Mouse (Mus musculus): ENCODE data around the gene Olfr648.

Gene Olfr648

DNA sequence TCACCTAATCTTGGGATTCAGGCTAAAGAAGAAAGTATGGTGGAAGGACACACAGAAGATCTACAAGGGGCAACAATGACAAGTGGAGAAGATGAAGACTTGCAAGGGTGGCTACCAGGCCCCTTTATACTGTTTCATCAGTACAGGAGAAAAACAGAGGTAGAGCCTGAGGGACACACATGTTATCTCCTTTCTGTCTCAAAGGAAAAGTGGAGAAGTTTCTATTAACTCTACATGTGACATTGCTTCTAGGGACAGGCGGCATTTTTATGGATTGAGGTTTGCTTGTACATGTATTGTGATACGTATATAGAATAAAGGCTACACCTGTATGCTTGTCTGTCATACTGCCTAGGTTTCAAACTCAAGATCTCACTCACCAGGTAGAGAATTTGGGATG, at the start of gene Olfr648:
TSS of gene Olfr648 (minus strand) at position 101 of the 400 bp plus-strand sequence.
- DNase-seq (ENCODE audit: low spot score in 2 of 2): no peak

DNA sequence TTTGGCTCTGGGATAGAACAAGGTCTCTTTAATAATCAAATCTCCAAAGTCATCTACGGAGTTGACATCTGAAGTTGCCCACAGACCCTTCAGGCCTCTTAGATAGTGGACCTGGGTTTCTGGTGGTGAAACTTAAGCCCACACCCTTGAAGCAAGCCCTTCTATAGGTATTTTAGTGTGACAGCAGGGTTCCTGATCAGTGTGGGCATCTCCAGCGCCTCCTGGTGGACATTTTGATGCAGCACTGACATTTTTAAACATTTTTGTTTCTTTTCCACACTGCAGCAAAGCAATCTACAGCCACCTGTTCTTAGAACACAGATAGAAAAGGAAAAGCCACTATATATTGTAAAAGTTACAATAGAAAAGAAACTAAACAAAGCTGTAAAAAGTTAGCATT, 48.0 kb upstream of the Olfr648 start:
- no peak for DNase-seq (ENCODE audit: low spot score in 2 of 2)

DNA sequence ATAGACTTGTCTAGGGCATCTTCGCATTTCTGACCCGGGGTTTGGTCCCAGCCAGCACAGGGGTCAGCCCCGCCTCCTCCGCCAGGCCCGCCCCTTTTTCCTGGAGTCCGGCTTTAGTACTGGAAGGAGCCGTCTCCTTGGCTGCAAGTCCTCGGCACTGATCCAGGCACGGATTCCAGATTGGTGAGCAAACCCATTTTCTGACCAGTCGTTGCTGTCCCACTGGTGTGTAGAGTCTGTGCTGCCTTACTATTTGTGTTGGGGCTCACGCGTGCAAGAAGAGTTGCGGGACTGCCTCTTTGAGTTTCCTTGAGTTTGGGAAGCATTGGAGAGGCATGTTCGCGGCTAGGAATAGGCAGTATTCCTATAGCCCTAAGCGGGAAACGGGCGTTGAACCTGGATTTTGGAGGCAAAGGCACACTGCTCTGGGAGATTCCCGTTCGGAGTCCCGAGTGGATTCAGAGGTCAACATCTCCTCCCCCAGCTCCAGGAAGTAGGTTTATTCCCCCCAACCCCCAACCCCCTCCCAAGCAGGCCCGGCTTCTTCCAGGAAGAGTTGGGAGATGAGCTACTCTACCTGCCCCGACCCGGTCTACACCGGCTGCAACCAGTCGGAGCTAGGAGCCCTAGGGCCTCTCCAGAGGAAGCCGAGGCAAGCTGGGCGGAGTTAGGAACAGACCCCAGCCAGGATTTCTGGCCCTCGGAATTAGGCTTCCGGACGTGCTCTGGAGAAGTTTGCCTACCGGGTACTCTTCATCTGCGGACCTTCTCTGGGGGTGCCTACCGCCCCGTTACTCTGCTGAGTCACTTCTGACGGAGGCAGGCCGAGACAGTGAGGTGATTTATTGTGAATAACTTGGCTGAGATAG, 35.7 kb upstream of the Olfr648 start, which contains the start of gene Trim6:
TSS of gene Trim6 (plus strand) at position 93 of the 869 bp plus-strand sequence.
- peak in 1 of 2 experiments; percentile 25 for DNase-seq (ENCODE audit: low spot score in 2 of 2)

DNA sequence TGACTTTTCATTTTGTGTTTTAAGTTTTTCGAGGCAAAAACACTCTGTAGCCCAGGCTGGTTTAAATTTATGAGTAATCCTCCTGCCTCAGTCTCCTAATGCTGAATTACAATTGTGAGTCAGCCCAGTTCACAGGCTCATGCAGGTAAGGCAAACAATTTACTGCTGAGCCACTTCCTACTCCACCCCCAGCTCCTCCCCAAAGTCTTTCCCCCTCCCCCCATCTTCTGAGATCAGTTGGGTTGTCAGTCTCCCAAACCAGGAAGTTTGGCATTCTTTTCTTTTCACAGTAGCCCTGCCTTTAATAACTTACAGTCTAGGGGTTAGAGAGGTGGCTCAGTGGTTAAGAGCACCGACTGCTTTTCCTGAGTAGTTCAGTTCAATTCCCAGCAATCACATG, 34.7 kb upstream of the Olfr648 start:
- DNase-seq (ENCODE audit: low spot score in 2 of 2): no peak

DNA sequence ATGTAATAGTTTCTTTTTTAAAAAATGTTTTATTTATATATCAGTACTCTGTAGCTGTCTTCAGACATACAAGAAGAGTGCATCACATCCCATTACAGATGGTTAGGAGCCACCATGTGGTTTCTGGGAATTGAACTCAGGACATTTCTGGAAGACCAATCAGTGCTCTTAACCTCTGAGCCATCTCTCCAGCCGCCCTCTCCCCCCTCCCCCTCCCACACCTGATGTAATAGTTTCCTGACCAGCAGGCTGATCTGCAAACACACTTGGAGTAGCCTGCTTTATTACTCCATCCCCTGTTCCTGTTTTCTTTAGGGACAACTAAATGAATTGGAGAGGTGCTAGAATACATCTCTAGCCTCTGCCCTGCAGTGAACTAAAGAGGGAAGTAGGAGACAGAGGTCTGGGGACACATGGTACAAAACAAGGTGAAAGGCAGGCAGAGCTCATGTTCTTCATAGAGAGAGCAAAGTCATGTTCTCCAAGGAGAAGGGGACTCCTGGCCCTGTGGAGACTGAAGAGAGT, 32.9 kb upstream of the Olfr648 start:
- no peak for DNase-seq (ENCODE audit: low spot score in 2 of 2)

DNA sequence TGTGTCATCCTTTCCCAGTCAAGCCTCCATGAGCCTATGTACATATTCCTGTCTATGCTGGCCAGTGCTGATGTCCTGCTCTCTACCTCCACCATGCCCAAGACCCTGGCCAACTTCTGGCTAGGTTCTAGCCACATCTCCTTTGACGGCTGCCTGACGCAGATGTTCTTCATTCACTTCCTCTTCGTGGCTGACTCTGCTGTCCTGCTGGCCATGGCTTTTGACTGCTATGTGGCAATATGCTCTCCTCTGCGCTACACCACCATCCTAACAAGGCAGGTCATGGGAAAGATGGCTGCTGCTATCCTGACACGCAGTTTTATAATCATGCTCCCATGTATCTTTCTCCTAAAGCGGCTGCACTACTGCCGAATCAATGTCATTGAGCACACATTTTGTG, 23.0 kb upstream of the Olfr648 start:
- no peak for DNase-seq (ENCODE audit: low spot score in 2 of 2)

DNA sequence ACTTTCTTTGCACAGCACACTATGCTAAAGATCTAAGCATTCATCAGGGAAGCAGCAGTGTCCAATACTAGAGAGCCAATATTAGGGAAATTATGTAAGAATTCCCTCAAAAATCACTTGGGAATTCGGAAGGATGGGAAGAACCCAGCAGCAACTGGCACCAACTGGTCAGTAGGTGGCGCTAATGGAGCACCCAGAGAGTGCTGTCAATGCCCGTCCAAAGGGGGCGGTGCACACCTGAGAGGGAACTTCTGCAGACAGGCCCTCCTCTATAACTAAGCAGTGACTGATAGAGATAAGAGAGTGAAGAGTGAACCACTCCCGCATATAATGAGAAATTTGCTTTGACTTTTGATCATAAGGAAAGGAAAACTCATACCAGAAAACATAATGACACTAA, 16.6 kb upstream of the Olfr648 start:
- DNase-seq (ENCODE audit: low spot score in 2 of 2): peak in 1 of 2 experiments; percentile 25

DNA sequence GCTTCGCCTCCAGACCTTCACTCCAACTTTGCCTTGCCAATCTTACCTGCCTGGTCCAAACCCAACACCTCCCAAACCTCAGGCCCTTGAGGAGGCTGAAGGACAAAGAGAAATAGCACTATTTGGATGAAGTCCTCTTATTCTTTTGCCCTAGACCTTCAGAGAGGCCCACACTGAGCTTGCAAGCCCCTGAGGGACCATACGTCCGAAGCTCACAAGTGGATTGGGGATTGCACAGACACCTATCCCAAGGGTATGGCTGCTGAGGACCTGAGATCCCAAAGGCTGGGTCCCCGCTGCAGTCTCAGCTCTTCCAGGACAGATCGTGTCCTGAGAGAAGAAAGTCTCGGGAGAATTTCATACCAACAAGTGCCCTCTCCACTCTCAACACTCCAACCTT, 12.7 kb upstream of the Olfr648 start, which contains the start of gene Olfr649:
TSS of gene Olfr649 (minus strand) at position 101 of the 400 bp plus-strand sequence.
- no peak for DNase-seq (ENCODE audit: low spot score in 2 of 2)

DNA sequence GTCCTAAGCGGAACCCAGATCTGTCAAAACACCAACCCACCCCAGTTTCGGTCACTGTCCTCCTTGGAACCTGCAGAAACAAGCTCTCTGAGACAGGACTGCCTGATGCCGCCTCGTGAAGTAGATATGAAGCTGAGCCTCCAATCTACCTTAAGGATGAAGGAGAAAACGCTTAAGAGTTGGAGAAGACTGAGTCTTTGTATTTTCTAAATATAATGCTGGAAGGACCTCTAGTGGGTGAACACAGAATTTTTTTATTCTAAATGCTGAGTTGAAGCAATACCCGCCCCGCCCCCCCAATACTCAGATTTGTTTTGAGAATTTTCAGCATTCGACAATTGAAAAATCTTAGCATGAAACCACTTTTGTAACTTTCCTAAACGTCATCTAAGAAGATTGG, 8.1 kb upstream of the Olfr648 start:
- DNase-seq (ENCODE audit: low spot score in 2 of 2): no peak

DNA sequence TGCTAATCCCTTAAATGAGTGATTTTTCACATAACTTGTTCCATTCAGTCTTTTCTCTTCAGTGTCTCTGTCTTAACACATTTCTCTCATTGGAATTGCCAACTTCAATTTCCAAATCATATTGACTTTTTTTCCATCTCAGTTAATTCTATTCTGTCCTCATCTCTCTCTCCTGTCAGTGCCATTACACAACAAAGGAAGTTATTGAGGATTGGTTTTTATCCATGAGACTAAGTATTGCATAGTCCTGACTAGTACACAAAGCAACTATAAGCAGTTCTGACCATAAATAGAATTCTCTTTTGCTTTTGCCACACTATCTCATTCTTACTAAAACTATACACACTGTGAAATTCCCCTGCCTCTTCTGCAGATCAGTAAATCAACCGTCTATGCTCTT, 4.1 kb downstream of the Olfr648 start:
- DNase-seq (ENCODE audit: low spot score in 2 of 2): no peak

DNA sequence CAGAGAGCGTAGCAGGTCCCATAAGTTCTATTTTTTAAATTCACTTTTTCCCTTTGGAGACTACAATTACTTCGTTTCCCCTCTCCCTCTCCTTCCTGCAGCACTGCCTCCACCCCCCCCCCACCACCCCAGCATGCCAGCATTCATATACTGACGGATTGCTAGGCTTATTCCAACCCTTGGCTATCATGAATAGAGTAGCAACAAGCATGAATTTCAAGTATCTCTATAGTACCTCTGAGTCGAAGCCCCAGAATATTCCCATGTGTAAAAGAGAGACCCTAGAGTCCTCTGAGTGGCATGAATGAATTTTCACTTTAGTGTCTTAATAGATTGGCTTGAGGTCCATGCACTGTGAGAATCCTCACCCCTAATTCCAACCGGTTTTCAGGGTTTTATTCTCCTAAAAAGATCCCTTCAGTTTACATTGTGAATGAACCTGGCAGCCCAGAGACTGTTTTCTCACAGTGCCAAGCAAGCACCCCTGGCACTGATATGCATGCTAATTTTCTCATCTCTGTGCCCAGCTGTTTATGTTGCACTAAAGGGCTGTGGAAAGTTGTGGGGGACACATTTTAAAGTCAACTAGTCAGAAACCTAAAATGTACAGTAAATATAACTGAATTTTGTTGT, 4.7 kb downstream of the Olfr648 start:
- DNase-seq (ENCODE audit: low spot score in 2 of 2): no peak

DNA sequence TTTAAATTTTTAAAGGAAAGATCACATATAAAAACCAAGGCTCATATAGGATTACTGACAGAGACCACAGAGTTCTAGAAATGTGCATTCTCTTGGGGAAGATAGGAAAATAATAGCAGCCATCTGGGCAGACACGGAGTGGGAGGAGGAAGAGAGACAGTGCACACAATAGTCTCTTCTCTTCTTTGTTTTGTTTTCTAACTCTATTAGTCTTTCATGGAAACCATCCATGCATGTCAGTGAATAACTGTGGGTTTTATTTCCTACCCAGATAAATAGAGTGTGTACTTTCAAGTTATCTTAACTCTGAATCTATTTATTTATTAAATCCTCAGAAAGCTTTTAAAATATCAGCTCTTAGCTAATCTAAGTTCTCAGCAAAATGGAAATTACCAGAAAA, 8.1 kb downstream of the Olfr648 start:
- no peak for DNase-seq (ENCODE audit: low spot score in 2 of 2)

DNA sequence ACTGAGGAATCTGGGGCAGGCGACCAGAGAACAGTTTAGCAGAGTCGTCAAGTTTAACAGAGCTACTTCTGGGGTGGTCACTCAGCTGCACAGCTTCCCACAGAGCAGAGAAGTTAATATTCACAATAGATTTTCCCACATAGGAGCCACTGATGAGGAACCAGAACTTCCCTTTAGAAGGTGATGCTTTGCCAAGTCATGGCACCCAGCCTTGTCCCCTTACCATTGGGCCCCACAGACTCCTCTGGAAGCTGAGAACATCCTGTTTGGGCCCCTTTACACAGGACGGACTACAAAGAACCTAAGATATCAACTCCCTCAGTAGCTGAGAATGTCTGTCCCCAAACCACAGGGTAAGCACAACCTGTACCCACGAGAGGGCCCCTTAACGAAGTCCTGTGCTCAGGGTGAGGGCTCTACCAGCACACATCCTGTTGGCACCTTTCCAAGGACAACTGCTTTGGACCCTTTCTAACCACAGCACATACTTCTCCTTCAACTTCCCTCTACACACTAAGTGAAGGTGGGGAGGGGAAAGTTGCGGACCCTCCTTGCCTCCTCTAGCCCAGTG, 13.5 kb downstream of the Olfr648 start:
- no peak for DNase-seq (ENCODE audit: low spot score in 2 of 2)

DNA sequence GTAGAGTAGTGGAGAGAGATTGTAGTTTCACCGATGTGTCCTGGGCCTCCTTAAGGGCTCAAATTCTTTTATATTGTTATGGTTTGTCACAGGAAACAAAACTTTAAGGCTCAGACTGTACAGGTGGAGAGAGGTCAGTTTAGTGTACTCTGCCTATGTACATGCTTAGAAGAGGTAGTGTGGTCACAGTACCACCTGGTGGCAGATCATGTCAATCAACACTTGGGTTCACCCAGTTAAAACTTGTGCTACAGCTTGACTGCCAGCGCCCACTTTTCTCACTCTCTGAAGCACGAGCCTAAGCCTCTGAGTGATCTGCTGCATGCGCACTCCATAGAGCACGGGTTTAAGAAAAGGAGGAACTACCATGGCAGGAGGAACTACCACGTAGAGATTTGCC, 16.1 kb downstream of the Olfr648 start:
- no peak for DNase-seq (ENCODE audit: low spot score in 2 of 2)

DNA sequence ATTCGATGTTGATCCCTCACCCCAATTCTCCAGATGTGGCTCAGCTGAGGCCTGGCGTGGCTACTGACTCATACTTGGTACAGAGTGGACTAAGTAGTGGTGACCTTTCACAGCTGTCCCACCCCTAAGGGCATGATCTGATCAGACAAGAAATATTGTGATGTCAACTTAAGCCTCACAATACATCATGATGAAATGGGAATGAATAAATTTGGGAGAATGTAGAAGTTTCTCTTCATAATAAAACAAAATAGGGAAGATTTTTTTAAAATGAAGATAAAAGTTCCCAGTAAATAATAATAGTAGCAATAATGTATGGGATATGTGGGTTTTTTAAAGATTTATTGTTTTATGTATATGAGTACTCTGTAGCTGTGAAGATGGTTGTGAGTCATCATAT, 32.7 kb downstream of the Olfr648 start, which contains the start of gene Ubqlnl:
TSS of gene Ubqlnl (minus strand) at position 101 of the 400 bp plus-strand sequence.
- DNase-seq (ENCODE audit: low spot score in 2 of 2): no peak

DNA sequence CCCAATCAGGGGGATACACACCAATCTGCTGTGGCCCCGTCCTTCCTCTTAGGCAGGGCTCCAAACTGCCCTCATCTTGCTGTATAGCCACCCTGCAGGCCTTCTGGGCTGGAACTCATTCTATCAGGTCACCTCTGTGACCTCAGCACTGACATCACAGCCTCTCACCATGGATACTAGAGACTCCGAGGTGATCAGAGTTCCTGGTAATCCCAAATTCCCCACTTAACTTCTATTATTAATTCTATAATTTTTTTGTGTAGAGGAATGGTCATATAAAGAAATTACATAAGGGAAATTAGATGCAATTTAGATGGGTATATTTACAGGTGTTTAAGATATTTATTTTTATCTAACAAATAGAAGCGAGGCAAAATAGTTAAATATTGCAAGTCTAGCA, 40.0 kb downstream of the Olfr648 start, which contains the start of gene Ubqln3:
TSS of gene Ubqln3 (minus strand) at position 101 of the 400 bp plus-strand sequence.
- no peak for DNase-seq (ENCODE audit: low spot score in 2 of 2)

DNA sequence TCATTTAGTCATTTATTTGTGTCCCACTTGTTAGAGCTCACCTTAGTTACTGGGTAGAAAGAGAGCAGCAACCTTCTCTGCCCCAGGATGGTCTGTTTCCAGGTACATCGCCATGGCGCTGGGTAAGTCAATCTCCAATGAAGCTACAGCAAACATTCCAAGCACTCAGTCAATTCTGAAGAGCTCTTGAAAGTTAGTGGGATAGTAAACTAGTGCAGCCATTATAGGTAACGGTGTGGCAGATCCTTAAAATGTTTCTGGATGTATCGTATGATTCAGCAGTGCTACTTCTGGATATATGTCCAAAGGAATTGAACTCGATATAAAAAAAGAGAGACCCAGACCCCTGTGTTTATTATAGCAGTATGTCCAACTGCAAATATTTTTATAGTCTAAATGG, 45.9 kb downstream of the Olfr648 start, which contains the start of gene Olfr643:
TSS of gene Olfr643 (minus strand) at position 101 of the 400 bp plus-strand sequence.
- DNase-seq (ENCODE audit: low spot score in 2 of 2): no peak

DNA sequence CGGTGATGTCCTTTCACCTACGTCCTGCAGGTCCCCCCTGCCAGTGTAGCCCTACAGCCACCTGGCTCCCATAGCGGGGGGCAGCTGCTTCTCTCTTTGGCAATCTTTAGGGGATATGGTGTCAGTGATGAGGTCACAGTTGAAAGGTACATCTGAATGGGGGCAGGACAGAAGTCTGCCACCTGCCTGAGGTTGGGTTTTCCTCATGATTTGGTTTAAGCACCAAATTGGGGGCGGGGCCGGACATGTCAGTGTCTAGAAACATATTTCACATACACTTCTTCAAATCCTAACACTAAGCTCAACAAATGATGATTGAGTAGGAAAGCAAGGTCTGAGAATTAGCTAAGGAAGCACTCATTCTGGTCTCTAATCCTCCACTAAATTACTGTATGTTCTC, 53.5 kb downstream of the Olfr648 start, which contains the start of gene Ubqln5:
TSS of gene Ubqln5 (minus strand) at position 101 of the 400 bp plus-strand sequence.
- no peak for DNase-seq (ENCODE audit: low spot score in 2 of 2)
